Mouse (Mus musculus) liver, embryonic 14.5 days (tissue): ENCODE data around the gene Slc25a53.
"Not testable (repeated sequence)": the region's sequence is repeated elsewhere in the genome, so short reads cannot be mapped to it uniquely, and the experiment has no call there.

Experiments
- CTCF ChIP-seq: IDR thresholded peaks from 2 replicates; pipeline ENCODE4 v1.5.1; 2016; ENCODE audit warnings: antibody characterized with exemption, low read depth, control low read depth
- EP300 ChIP-seq: IDR thresholded peaks from 2 replicates; pipeline ENCODE4 v1.6.1; 2016; ENCODE audit warnings: antibody characterized with exemption, low read depth

DNA sequence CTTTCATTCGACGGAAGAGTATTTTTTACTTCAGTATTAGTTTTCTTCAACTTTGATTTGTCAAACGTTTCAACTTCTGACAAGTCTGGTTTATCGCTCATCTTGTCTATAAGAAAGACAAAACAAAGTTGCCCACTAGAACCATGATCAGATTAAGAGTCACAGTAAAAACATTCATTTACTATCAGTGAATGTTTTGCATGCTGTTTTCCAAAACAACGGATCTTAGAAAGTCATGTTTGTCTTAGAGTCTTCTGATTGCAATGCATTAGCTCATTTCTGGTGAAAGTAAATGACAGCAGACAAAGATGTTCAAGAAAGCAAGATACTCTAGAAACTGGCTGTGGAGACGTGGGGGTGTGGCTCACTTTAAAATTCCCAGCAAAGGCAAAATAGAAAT lies 62.7 kb downstream of the Slc25a53 start, which contains the start of gene Tmsb15b2:
- TF ChIP-seq CTCF, EP300: not testable (repeated sequence)
